Mouse (Mus musculus): ENCODE results near the gene Vtcn1.

GRCm38 (mm10) chr3:100811836-100812235 lies 13.4 kb upstream of the Vtcn1 start:
- TF ChIP-seq TAL1 (IDR thresholded peaks at IDR 0.05; ENCODE audit: low read length) = no peak
- TF ChIP-seq GATA1 (IDR thresholded peaks at IDR 0.05; ENCODE audit: low read length) = no peak

Data from erythroblast, embryonic 14.5 days (primary cell).